ENCODE assay signal across 21 mouse cellular contexts in genomic region chr1:151720566-151720965, GRCm38 (mm10). TPM values are rescaled to one million over a fixed set of nuclear protein-coding genes. Genes with fewer than 3 reads are reported as not detected.
DNase-seq lines count a peak whose midpoint lies in the region; ATAC-seq and TF ChIP-seq lines count a peak whose summit lies in the region.
"Had no signal": no experiment of that assay in that cellular context is flagged by ENCODE, and none has a peak within 500 bp of the region (broad histone marks: within the 10 kb centered on the region; RNA-seq: fewer than 3 reads in every experiment).

No protein-coding gene starts in this region.

- no peak for TF ChIP-seq CTCF in kidney, adult 2 months (conservative IDR thresholded peaks at IDR 0.05; ENCODE audit: insufficient read depth, insufficient read length, low read depth, low read length)
- no peak for TF ChIP-seq CTCF in liver, postnatal 0 days (IDR thresholded peaks at IDR 0.05; ENCODE audit: low read depth)
- TF ChIP-seq CTCF in testis, adult 2 months (IDR thresholded peaks at IDR 0.05; ENCODE audit: control insufficient read depth, insufficient read depth, insufficient replicate concordance, low read depth, low read length) = no peak

- no peaks in the 10 kb centered on the region for H3K36me3 ChIP-seq in kidney, adult 2 months (ENCODE audit: control insufficient read depth, insufficient read depth, low read length)
- H3K36me3 ChIP-seq in kidney, embryonic 15.5 days = no peaks in the 10 kb centered on the region
- peaks cover 15% of the 10 kb centered on the region; the same call in 1 of the 2 replicates for H3K36me3 ChIP-seq in liver, postnatal 0 days (replicated peaks; ENCODE audit: insufficient read depth, low read length)
- no peaks in the 10 kb centered on the region for H3K36me3 ChIP-seq in liver, embryonic 12.5 days
- H3K36me3 ChIP-seq in testis, adult 2 months (ENCODE audit: control insufficient read depth, insufficient read depth, low read length) = no peaks in the 10 kb centered on the region
- H3K36me3 ChIP-seq in neural tube, embryonic 15.5 days = no peaks in the 10 kb centered on the region
- H3K36me3 ChIP-seq: heart, embryonic 13.5 days; limb, embryonic 10.5 days; lung, embryonic 15.5 days; midbrain, embryonic 13.5 days had no signal

- WGBS in kidney, adult 2 months = 31% methylated on average over 2 of the region's 2 CpGs
- 88% methylated on average over 2 of the region's 2 CpGs for WGBS in kidney, embryonic 15.5 days
- 71% methylated on average over 2 of the region's 2 CpGs for WGBS in liver, postnatal 0 days (ENCODE audit: insufficient replicate concordance)
- WGBS in liver, embryonic 12.5 days (ENCODE audit: insufficient replicate concordance) = 82% methylated on average over 2 of the region's 2 CpGs
- WGBS in neural tube, embryonic 15.5 days = 79% methylated on average over 2 of the region's 2 CpGs

- TF ChIP-seq EP300 in liver, postnatal 0 days (IDR thresholded peaks at IDR 0.05; ENCODE audit: low read depth) = no peak

- H3K27me3 ChIP-seq in kidney, adult 2 months (replicated peaks; ENCODE audit: control insufficient read depth, insufficient read depth, low read length) = no peaks in the 10 kb centered on the region
- no peaks in the 10 kb centered on the region for H3K27me3 ChIP-seq in kidney, embryonic 15.5 days
- H3K27me3 ChIP-seq in liver, postnatal 0 days (ENCODE audit: insufficient read depth, low read length) = no peaks in the 10 kb centered on the region
- no peaks in the 10 kb centered on the region for H3K27me3 ChIP-seq in liver, embryonic 12.5 days (replicated peaks)
- H3K27me3 ChIP-seq in testis, adult 2 months (ENCODE audit: control insufficient read depth, insufficient read depth, low read length) = no peaks in the 10 kb centered on the region
- no peaks in the 10 kb centered on the region for H3K27me3 ChIP-seq in neural tube, embryonic 15.5 days (replicated peaks)
- H3K27me3 ChIP-seq: forebrain, embryonic 13.5 days; heart, embryonic 13.5 days; lung, embryonic 15.5 days; midbrain, embryonic 13.5 days had no signal

- DNase-seq in kidney, adult 2 months = peak; percentile 86
- no peak for DNase-seq in liver, postnatal 0 days
- no peak for DNase-seq in testis, postnatal 10 days (ENCODE audit: low spot score)
- DNase-seq in adrenal gland, postnatal 36 days = peak; percentile 53 to 59
- DNase-seq: cerebellum, adult 8-10 months; gastrocnemius, postnatal 36 days; heart, adult 2 months; heart, postnatal 14 days; liver had no signal

- peaks cover 25% of the 10 kb centered on the region for H3K4me1 ChIP-seq in kidney, adult 2 months (ENCODE audit: control insufficient read depth, insufficient read depth, low read length)
- 0 out of 2 replicates have a peak, but pooled peaks cover 5% of the 10 kb centered on the region for H3K4me1 ChIP-seq in kidney, embryonic 15.5 days
- peaks cover 16% of the 10 kb centered on the region for H3K4me1 ChIP-seq in liver, postnatal 0 days (ENCODE audit: insufficient read depth)
- 0 out of 2 replicates have a peak, but pooled peaks cover 2% of the 10 kb centered on the region for H3K4me1 ChIP-seq in liver, embryonic 12.5 days
- peaks cover 3% of the 10 kb centered on the region; the same call in 1 of the 2 replicates for H3K4me1 ChIP-seq in testis, adult 2 months (ENCODE audit: control insufficient read depth, insufficient read depth, low read length)
- H3K4me1 ChIP-seq in neural tube, embryonic 15.5 days = peaks cover 5% of the 10 kb centered on the region; the same call in 1 of the 2 replicates
- H3K4me1 ChIP-seq: midbrain, embryonic 13.5 days had no signal

- no peak for TF ChIP-seq POLR2A in kidney, adult 2 months (IDR thresholded peaks at IDR 0.05; ENCODE audit: low read depth, low read length)
- TF ChIP-seq POLR2A in testis, adult 2 months (IDR thresholded peaks at IDR 0.05; ENCODE audit: control insufficient read depth, low read depth, low read length) = no peak

- H3K9me3 ChIP-seq in kidney, embryonic 15.5 days (replicated peaks) = no peaks in the 10 kb centered on the region
- no peaks in the 10 kb centered on the region for H3K9me3 ChIP-seq in liver, postnatal 0 days (ENCODE audit: low read length)
- H3K9me3 ChIP-seq in liver, embryonic 12.5 days (replicated peaks) = no peaks in the 10 kb centered on the region
- no peaks in the 10 kb centered on the region for H3K9me3 ChIP-seq in neural tube, embryonic 15.5 days (replicated peaks)
- H3K9me3 ChIP-seq: forebrain, embryonic 13.5 days; heart, embryonic 13.5 days; limb, embryonic 10.5 days; lung, embryonic 15.5 days; midbrain, embryonic 13.5 days had no signal

- no peak overlapping the region for H3K4me3 ChIP-seq in kidney, adult 2 months (ENCODE audit: insufficient read depth, low read depth, low read length)
- H3K4me3 ChIP-seq in kidney, embryonic 15.5 days (replicated peaks) = no peak overlapping the region
- H3K4me3 ChIP-seq in liver, postnatal 0 days (ENCODE audit: low read depth, low read length) = no peak overlapping the region
- H3K4me3 ChIP-seq in liver, embryonic 12.5 days = no peak overlapping the region
- H3K4me3 ChIP-seq in testis, adult 2 months (ENCODE audit: control insufficient read depth, low read depth, low read length) = no peak overlapping the region
- no peak overlapping the region for H3K4me3 ChIP-seq in neural tube, embryonic 15.5 days (replicated peaks)
- H3K4me3 ChIP-seq: forebrain, embryonic 13.5 days; heart, adult 2 months; heart, embryonic 13.5 days; layer of hippocampus, adult 2 months; limb, embryonic 10.5 days; lung, embryonic 15.5 days; midbrain, embryonic 13.5 days had no signal

- H3K9ac ChIP-seq in kidney, embryonic 15.5 days = no peak overlapping the region
- no peak overlapping the region for H3K9ac ChIP-seq in liver, postnatal 0 days (replicated peaks)
- no peak overlapping the region for H3K9ac ChIP-seq in liver, embryonic 12.5 days
- H3K9ac ChIP-seq in neural tube, embryonic 15.5 days (replicated peaks) = no peak overlapping the region
- H3K9ac ChIP-seq: forebrain, embryonic 13.5 days; heart, embryonic 13.5 days; lung, embryonic 15.5 days; midbrain, embryonic 13.5 days had no signal

- ATAC-seq in kidney, embryonic 15.5 days (replicated peaks; ENCODE audit: low FRiP score) = no peak
- no peak for ATAC-seq in liver, postnatal 0 days
- no peak for ATAC-seq in liver, embryonic 12.5 days
- no peak for ATAC-seq in neural tube, embryonic 15.5 days (ENCODE audit: low FRiP score)
- ATAC-seq: intestine, postnatal 0 days; midbrain, embryonic 13.5 days had no signal

- no peak overlapping the region for H3K4me2 ChIP-seq in kidney, embryonic 15.5 days
- no peak overlapping the region for H3K4me2 ChIP-seq in liver, postnatal 0 days (ENCODE audit: low read depth, low read length)
- no peak overlapping the region for H3K4me2 ChIP-seq in liver, embryonic 12.5 days
- no peak overlapping the region for H3K4me2 ChIP-seq in neural tube, embryonic 15.5 days
- H3K4me2 ChIP-seq: forebrain, embryonic 13.5 days; heart, embryonic 13.5 days; lung, embryonic 15.5 days; midbrain, embryonic 13.5 days had no signal

- H3K27ac ChIP-seq in kidney, adult 2 months (ENCODE audit: insufficient read depth, low read depth, low read length) = peak overlapping the region; percentile 41
- H3K27ac ChIP-seq in kidney, embryonic 15.5 days = no peak overlapping the region
- H3K27ac ChIP-seq in liver, postnatal 0 days (ENCODE audit: low read depth) = peak overlapping the region; percentile 16; the same call in 1 of the 2 replicates
- no peak overlapping the region for H3K27ac ChIP-seq in liver, embryonic 12.5 days
- H3K27ac ChIP-seq in testis, adult 2 months (ENCODE audit: control insufficient read depth, insufficient read depth, low read depth, low read length) = peak overlapping the region; percentile 83
- H3K27ac ChIP-seq in neural tube, embryonic 15.5 days (replicated peaks) = no peak overlapping the region
- H3K27ac ChIP-seq: forebrain, embryonic 13.5 days; heart, adult 2 months; heart, embryonic 13.5 days; layer of hippocampus, adult 2 months; limb, embryonic 10.5 days; lung, embryonic 15.5 days; midbrain, embryonic 13.5 days; stomach, postnatal 0 days had no signal

RNA-seq across cellular contexts. Expression of gene Edem3, which starts 34.6 kb away (rescaled TPM):
- 9.0 and 9.5 TPM in 2 replicates for polyA plus RNA-seq in kidney, adult 2 months (2012; rRNA removed)
- 15.7 and 17.2 TPM in 2 replicates for polyA plus RNA-seq in kidney, embryonic 15.5 days (2015; fragmentation: Nextera tagmentation; extraction: Ambion mirVana)
- polyA plus RNA-seq in liver, postnatal 0 days (2015; fragmentation: Nextera tagmentation; extraction: Ambion mirVana) = 3.7 and 5.2 TPM in 2 replicates
- polyA plus RNA-seq in liver, embryonic 12.5 days (2016; fragmentation: Nextera tagmentation; extraction: Ambion mirVana) = 11.9 and 12.5 TPM in 2 replicates
- 3.0 and 3.6 TPM in 2 replicates for polyA plus RNA-seq in testis, adult 2 months (2012; rRNA removed)
- 100 to 1,000 TPM; 120 to 146 TPM for total RNA-seq in adrenal gland, postnatal 36 days (2021)
- polyA plus RNA-seq in neural tube, embryonic 15.5 days (2015; fragmentation: Nextera tagmentation; extraction: Ambion mirVana) = 15.2 and 16.9 TPM in 2 replicates

Comparison
In these comparisons a context has a peak if more than half of its experiments do, and no peak if none do; other contexts are left out.
1. H3K27ac ChIP-seq: peak in kidney, adult 2 months (single experiment), liver, postnatal 0 days (single experiment) and testis, adult 2 months (single experiment); none in kidney, embryonic 15.5 days (single experiment), liver, embryonic 12.5 days (single experiment) and neural tube, embryonic 15.5 days (single experiment).
2. DNase-seq: peak in kidney, adult 2 months (single experiment) and adrenal gland, postnatal 36 days (2 of 2); none in liver, postnatal 0 days (single experiment) and testis, postnatal 10 days (single experiment).